Mouse (Mus musculus): ENCODE data around the gene Ndufb7. TPM values are rescaled to one million over a fixed set of nuclear protein-coding genes. Genes with fewer than 3 reads are reported as not detected.

The Ndufb7 gene
- polyA plus RNA-seq (2014; fragmentation: Illumina TruSeq; extraction: RNeasy Lipid Tissue Mini Kit (QIAGEN cat#74804); ENCODE audit: low read depth, low replicate concordance) = 1.1 TPM

GRCm38 (mm10) chr8:83566469-83567395 lies at the start of gene Ndufb7:
Gene Ndufb7, plus strand, starts transcription at chr8:83566671.

GRCm38 (mm10) chr8:83535736-83536135 lies 30.7 kb upstream of the Ndufb7 start, which contains the start of gene Olfr370:
Gene Olfr370, plus strand, starts transcription at chr8:83535780.

GRCm38 (mm10) chr8:83607661-83608397 lies 41.4 kb downstream of the Ndufb7 start, which contains the start of the genes Tecr and Dnajb1:
Gene Tecr, minus strand, starts transcription at chr8:83607971.
Gene Dnajb1, plus strand, starts transcription at chr8:83608193.

Other genes with a start within 250 kb of the Ndufb7 start
- gene Elmod2, start 234.2 kb upstream of the Ndufb7 start, polyA plus RNA-seq (2014; fragmentation: Illumina TruSeq; extraction: RNeasy Lipid Tissue Mini Kit (QIAGEN cat#74804); ENCODE audit: low read depth, low replicate concordance) = 38.2 TPM
- gene Mgat4d, start 218.2 kb upstream of the Ndufb7 start, polyA plus RNA-seq (2014; fragmentation: Illumina TruSeq; extraction: RNeasy Lipid Tissue Mini Kit (QIAGEN cat#74804); ENCODE audit: low read depth, low replicate concordance) = not detected
- gene Clgn, start 176.8 kb upstream of the Ndufb7 start, polyA plus RNA-seq (2014; fragmentation: Illumina TruSeq; extraction: RNeasy Lipid Tissue Mini Kit (QIAGEN cat#74804); ENCODE audit: low read depth, low replicate concordance) = 0.20 TPM
- gene Scoc, start 108.3 kb upstream of the Ndufb7 start, polyA plus RNA-seq (2014; fragmentation: Illumina TruSeq; extraction: RNeasy Lipid Tissue Mini Kit (QIAGEN cat#74804); ENCODE audit: low read depth, low replicate concordance) = 393 TPM
- not detected for gene Olfr370, start 30.9 kb upstream of the Ndufb7 start, polyA plus RNA-seq (2014; fragmentation: Illumina TruSeq; extraction: RNeasy Lipid Tissue Mini Kit (QIAGEN cat#74804); ENCODE audit: low read depth, low replicate concordance)
- 31.4 TPM for gene Tecr, start 41.3 kb downstream of the Ndufb7 start, polyA plus RNA-seq (2014; fragmentation: Illumina TruSeq; extraction: RNeasy Lipid Tissue Mini Kit (QIAGEN cat#74804); ENCODE audit: low read depth, low replicate concordance)
- gene Dnajb1, start 41.5 kb downstream of the Ndufb7 start, polyA plus RNA-seq (2014; fragmentation: Illumina TruSeq; extraction: RNeasy Lipid Tissue Mini Kit (QIAGEN cat#74804); ENCODE audit: low read depth, low replicate concordance) = 15.4 TPM
- gene Gipc1, start 86.0 kb downstream of the Ndufb7 start, polyA plus RNA-seq (2014; fragmentation: Illumina TruSeq; extraction: RNeasy Lipid Tissue Mini Kit (QIAGEN cat#74804); ENCODE audit: low read depth, low replicate concordance) = 0.49 TPM
- gene Ptger1, start 100.0 kb downstream of the Ndufb7 start, polyA plus RNA-seq (2014; fragmentation: Illumina TruSeq; extraction: RNeasy Lipid Tissue Mini Kit (QIAGEN cat#74804); ENCODE audit: low read depth, low replicate concordance) = 2.7 TPM
- gene Pkn1, start 132.5 kb downstream of the Ndufb7 start, polyA plus RNA-seq (2014; fragmentation: Illumina TruSeq; extraction: RNeasy Lipid Tissue Mini Kit (QIAGEN cat#74804); ENCODE audit: low read depth, low replicate concordance) = 5.9 TPM
- 5.4 TPM for gene Ddx39, start 148.5 kb downstream of the Ndufb7 start, polyA plus RNA-seq (2014; fragmentation: Illumina TruSeq; extraction: RNeasy Lipid Tissue Mini Kit (QIAGEN cat#74804); ENCODE audit: low read depth, low replicate concordance)
- gene Adgre5, start 174.7 kb downstream of the Ndufb7 start, polyA plus RNA-seq (2014; fragmentation: Illumina TruSeq; extraction: RNeasy Lipid Tissue Mini Kit (QIAGEN cat#74804); ENCODE audit: low read depth, low replicate concordance) = 4.5 TPM